Mouse (Mus musculus): ENCODE results near the gene Dll4. TPM values are rescaled to one million over a fixed set of nuclear protein-coding genes. Genes with fewer than 3 reads are reported as not detected.
A peak's percentile ranks its signal among the peaks of the same experiment; 100 is the strongest.

The Dll4 gene
- total RNA-seq (2021): 10 to 100 TPM; 16.7 to 22.5 TPM

DNA sequence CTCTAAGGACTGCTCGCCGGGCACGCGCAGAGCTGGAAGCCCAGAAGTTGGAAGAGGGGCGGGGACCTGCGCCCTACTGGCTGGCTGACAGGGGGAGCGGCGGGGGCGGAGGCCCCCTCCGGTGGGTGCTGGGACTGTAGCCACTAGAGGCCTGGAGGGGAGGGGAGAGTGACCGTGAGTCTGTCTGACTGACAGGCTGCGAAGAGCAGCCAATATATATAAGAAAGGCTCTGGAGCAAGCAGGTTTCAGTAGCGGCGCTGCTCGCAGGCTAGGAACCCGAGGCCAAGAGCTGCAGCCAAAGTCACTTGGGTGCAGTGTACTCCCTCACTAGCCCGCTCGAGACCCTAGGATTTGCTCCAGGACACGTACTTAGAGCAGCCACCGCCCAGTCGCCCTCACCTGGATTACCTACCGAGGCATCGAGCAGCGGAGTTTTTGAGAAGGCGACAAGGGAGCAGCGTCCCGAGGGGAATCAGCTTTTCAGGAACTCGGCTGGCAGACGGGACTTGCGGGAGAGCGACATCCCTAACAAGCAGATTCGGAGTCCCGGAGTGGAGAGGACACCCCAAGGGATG, at the start of gene Dll4:
Gene Dll4 (plus strand): TSS at position 217 of the 576 bp plus-strand sequence.
- DNase-seq (ENCODE audit: low spot score): peak; percentile 72
- intact Hi-C loops (cut with DNase I): no loop called here

GRCm38 (mm10) chr2:119276926-119277325, 48.7 kb upstream of the Dll4 start:
- no peak for DNase-seq (ENCODE audit: low spot score)
- intact Hi-C loops (cut with DNase I): no loop called here

DNA sequence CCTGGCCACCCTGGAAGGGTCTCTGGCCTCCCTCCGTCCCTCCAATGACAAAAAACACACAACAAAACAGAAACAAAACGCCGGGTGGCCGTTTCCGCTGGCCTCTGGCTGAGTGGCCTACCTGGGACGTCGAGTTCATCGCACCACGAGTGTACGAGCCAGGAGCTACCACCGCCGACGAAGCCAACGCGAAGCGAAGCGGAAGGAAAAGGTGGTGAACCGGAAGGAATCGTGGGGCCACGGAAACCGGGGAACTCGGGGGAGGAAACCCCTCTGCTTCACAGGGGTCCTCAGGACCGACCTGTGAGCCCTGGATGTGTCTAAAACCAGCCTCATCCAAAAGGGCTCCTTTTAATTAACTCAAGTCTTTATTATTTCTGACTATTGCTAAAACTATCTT, 47.8 kb upstream of the Dll4 start:
- no peak for DNase-seq (ENCODE audit: low spot score)
- intact Hi-C loops (cut with DNase I): no loop called here

DNA sequence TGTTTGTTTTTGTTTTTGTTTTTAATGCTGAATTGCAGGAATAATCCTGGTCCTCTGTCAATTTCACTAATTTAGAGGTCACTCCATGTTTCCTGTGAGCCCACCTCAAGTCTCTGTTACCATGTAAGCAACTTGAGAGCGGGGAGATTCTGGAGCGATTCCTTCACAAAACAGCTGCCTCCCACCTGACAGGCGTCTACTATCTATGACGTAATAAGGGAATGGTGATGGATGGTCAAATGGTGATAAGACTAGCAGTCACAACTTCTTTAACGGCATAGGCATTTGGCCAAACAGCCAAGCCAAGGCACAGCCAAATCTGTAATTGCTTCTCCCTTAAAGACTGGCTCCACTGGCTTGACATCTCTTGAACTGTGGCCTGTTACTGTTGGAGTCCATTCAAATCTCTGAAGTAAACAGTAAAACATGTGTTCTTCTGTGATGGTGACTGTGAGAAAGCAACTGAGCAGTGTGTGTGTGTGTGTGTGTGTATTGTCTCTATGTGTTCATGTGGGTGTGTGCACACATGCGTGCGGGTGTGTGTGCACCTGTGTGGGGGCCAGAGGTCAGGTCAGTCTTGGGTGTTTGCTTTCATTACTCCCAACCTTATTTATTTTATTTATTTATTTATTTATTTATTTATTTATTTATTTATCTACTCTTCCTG, 43.6 kb upstream of the Dll4 start:
- DNase-seq (ENCODE audit: low spot score): no peak
- intact Hi-C loops (cut with DNase I): no loop called here

- DNase-seq (ENCODE audit: low spot score): no peak
- intact Hi-C loops (cut with DNase I): loop anchor here (1.0 to 5.0 kb wide), 2 partner anchors 37 to 135 kb away; no protein-coding TSS in a partner anchor
Measured at GRCm38 (mm10) chr2:119287372-119287771, 38.2 kb upstream of the Dll4 start.

DNA sequence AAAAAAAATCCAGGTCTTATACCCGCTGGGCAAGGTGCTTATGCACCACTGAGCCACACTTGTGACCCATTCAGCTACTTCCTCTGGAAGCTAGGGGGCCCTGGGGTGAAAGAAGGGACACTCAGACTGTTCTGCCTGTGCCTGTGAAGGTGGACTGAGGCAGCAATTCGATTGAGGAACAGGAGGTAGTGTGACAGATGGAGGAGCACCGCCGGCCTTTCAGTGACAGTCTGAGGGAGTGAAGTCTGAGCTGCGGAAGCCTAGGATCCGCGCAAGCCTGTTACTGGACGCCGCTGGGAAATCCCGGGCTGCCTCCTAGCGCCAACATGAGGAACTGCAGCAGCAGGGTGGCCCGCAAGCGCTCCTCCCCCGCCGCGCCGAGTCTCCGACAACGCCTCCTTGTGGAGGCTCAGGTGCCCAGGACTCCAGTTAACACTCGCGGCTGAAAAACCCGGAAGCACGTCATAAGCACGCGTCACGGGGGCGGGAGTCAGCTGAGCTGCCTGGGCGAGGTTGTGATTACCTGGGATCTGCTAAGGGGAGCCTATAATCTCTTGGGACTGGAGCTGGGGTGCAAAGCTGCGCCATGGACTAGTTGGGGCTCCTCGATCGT, 37.2 kb upstream of the Dll4 start, which contains the start of gene Vps18:
Gene Vps18 (plus strand): TSS at position 471 of the 613 bp plus-strand sequence.
- intact Hi-C loops (cut with DNase I): loop anchor here (5.0 kb wide), 1 partner anchor 136 kb away; no protein-coding TSS in a partner anchor

DNA sequence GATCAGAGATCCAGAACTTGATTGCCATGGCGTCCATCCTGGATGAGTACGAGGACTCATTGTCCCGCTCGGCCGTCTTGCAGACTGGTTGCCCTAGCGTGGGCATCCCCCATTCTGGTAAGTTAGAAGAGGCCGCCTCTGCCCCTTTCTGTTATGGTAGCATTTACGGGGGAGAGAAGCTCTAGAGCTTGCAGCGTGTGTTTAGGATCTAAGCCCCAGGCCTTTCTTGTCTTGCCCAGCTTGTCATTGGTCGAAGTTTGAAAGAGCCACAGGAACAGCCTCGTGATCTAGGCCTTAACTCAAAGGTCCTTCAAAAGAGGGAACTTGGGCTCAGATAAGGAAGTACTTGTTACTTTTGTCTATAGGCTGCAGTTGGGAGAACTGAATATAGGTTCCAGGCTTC, 36.6 kb upstream of the Dll4 start:
- intact Hi-C loops (cut with DNase I): loop anchor here (5.0 kb wide), 1 partner anchor 137 kb away; no protein-coding TSS in a partner anchor
- no peak for DNase-seq (ENCODE audit: low spot score)

More for the DNA sequence above, 37.2 kb upstream of the Dll4 start, which contains the start of gene Vps18:
- peak; percentile 93 for DNase-seq (ENCODE audit: low spot score)

- intact Hi-C loops (cut with DNase I): loop anchor here (5.0 kb wide), 1 partner anchor 255 kb away; no protein-coding TSS in a partner anchor
- no peak for DNase-seq (ENCODE audit: low spot score)
Measured at GRCm38 (mm10) chr2:119292281-119292680, 33.3 kb upstream of the Dll4 start.

GRCm38 (mm10) chr2:119292852-119293251, 32.7 kb upstream of the Dll4 start:
- intact Hi-C loops (cut with DNase I): loop anchor here (5.0 kb wide), 1 partner anchor 256 kb away; no protein-coding TSS in a partner anchor
- no peak for DNase-seq (ENCODE audit: low spot score)

- intact Hi-C loops (cut with DNase I): loop anchor here (5.0 kb wide), 1 partner anchor 256 kb away; no protein-coding TSS in a partner anchor
- DNase-seq (ENCODE audit: low spot score): no peak
Measured at GRCm38 (mm10) chr2:119293311-119293710, 32.3 kb upstream of the Dll4 start.

- intact Hi-C loops (cut with DNase I): loop anchor here (5.0 kb wide), 1 partner anchor 257 kb away; no protein-coding TSS in a partner anchor
- DNase-seq (ENCODE audit: low spot score): no peak
Measured at GRCm38 (mm10) chr2:119293776-119294390, 31.7 kb upstream of the Dll4 start.

DNA sequence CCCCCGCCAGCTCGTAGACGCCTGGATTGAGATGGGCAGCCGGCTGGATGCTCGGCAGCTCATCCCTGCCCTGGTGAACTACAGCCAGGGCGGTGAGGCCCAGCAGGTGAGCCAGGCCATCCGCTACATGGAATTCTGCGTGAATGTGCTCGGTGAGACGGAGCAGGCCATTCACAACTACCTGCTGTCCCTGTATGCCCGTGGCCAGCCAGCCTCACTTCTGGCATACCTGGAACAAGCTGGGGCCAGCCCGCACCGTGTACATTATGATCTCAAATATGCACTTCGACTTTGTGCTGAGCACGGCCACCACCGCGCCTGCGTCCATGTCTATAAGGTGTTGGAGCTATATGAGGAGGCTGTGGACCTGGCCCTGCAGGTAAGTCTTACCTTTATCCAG, 31.2 kb upstream of the Dll4 start:
- intact Hi-C loops (cut with DNase I): loop anchor here (5.0 kb wide), 1 partner anchor 257 kb away; no protein-coding TSS in a partner anchor

DNA sequence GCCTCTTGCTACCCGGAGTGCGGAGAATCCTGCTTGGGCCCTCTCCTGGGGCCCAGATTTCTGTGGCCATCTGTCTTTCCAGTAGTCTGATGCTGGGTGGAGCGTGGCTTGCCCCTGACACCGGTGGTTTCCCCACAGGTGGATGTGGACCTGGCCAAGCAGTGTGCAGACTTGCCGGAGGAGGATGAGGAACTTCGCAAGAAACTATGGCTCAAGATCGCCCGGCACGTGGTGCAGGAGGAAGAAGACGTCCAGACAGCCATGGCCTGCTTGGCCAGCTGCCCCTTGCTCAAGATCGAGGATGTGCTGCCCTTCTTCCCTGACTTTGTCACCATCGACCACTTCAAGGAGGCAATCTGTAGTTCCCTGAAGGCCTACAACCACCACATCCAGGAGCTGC, 28.8 kb upstream of the Dll4 start:
- intact Hi-C loops (cut with DNase I): loop anchor here (5.0 kb wide), 1 partner anchor 226 kb away; no protein-coding TSS in a partner anchor
- DNase-seq (ENCODE audit: low spot score): no peak

More for the DNA sequence above, 31.2 kb upstream of the Dll4 start:
- DNase-seq (ENCODE audit: low spot score): no peak

DNA sequence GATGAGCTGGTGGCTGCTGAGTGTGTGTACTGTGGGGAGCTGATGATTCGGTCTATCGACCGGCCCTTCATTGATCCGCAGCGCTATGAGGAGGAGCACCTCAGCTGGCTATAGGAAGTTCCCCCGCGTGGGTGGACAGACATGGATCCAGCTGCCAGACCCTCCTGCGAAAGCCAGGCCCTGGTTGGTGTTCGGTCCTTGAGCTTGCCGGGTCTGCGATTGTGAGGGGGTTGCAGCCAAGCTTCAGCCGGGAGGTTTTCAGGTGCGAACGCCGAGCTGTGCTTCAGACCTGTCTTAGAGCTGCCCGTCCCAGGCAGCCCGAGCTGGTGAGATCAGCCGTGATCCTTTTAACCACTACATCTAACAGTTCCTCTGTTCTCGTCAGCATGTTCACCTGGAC, 28.1 kb upstream of the Dll4 start:
- DNase-seq (ENCODE audit: low spot score): no peak
- intact Hi-C loops (cut with DNase I): loop anchor here (5.0 kb wide), 1 partner anchor 225 kb away; no protein-coding TSS in a partner anchor

- intact Hi-C loops (cut with DNase I): loop anchor here (1.0 to 5.0 kb wide), 3 partner anchors 116 to 224 kb away; no protein-coding TSS in a partner anchor
- DNase-seq (ENCODE audit: low spot score): no peak
Measured at GRCm38 (mm10) chr2:119298330-119298729, 27.3 kb upstream of the Dll4 start.

DNA sequence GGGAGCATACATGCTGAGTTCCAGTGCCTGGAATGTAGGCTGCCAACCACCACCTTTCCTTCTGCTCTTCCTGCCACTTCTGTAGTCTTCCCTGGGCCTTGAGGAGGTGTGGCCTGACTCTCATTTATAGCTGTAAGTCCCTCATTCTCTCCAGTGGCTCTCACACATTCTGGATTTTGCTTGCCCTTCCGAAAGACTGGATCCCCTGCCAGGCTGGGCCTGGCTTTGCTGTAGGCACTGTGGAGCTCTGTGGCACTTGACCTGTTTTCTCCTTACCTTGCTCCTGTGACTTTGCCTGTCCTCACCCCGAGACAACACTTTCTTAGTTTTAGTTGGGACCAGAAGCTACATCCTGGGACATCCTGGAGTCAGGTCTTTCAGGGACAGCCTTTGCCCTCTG, 26.7 kb upstream of the Dll4 start:
- intact Hi-C loops (cut with DNase I): loop anchor here (1.0 to 5.0 kb wide), 3 partner anchors 115 to 223 kb away; no protein-coding TSS in a partner anchor
- no peak for DNase-seq (ENCODE audit: low spot score)

DNA sequence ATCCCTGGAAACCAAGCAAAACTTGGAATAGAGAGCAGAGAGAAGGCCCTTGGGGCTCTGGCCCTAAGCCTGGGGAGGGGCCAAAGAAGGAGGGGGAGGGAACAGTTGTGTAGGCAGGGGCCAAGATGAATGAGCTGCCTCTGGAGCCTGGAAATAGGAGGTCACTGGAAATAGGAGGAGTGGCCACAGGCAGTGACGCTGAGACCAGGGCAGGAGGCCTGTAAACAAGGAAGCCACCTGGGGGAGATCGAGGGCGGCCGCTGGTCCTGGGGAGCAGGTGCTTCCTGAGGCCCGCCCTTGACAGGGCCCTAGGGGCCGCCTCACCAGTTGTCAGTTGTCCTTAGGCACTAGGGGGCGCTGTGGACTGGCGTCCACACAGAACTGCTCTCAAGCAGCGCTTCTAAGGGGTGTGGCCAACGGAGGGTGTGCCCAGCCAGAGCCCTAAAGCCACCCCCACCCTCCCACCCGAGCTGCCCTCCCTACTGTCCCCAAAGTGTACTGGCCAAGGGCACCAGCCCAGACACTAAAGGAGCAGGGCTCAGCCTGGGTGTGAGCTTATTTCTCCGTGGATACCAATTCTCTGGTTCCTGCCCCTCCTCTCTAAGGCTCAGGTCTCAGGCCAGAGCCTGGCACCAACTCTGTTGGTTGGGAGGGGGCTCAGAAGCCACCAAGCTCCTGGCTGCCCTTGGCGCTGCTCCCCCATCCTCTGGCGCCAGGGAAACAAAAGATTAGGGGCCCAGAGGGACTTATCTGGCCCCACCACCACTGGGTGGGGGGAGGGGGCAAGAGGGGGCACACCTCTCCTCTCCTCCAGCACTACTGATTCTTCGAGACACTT, 25.4 kb upstream of the Dll4 start:
- peak; percentile 84 for DNase-seq (ENCODE audit: low spot score)
- intact Hi-C loops (cut with DNase I): loop anchor here (1.0 to 5.0 kb wide), 4 partner anchors 27 to 222 kb away; no protein-coding TSS in a partner anchor

- no peak for DNase-seq (ENCODE audit: low spot score)
- intact Hi-C loops (cut with DNase I): loop anchor here (1.0 kb wide), 2 partner anchors 26 to 36 kb away; no protein-coding TSS in a partner anchor
Measured at GRCm38 (mm10) chr2:119300819-119301493, 24.6 kb upstream of the Dll4 start.
